29 mouse cellular contexts compared by ENCODE assay signal in the genomic region with DNA sequence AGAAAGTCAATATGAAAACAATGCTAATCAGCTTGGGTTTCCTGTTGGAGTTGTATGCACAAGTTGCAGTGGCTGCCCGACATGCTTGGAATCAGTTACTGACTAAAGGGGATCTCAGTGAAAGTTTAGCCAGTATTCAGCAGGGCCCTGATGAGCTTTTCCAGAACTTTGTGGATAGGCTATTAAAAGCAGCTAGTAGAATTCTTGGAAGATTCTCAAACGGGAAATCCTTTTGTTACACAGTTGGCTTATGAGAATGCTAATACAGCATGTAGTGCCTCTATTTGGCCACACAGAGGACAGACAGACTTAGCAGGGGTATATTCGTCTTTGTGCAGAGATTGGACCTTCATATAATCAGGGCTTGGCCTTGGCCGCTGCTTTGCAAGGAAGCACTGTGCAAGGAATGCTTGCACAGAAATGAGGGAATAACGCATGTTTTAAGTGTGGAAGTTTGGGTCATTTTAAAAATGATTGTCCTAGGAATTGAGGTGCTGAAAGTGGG.
DNase-seq lines count a peak whose midpoint lies in the region; ATAC-seq lines count a peak whose summit lies in the region.
"Had no signal": no experiment of that assay in that cellular context is flagged by ENCODE, and none has a peak within 500 bp of the region (broad histone marks: within the 10 kb centered on the region; RNA-seq: fewer than 3 reads in every experiment).

No protein-coding gene starts in this region.

- H3K27me3 ChIP-seq in heart, embryonic 15.5 days = no peaks in the 10 kb centered on the region
- no peaks in the 10 kb centered on the region for H3K27me3 ChIP-seq in stomach, embryonic 16.5 days (ENCODE audit: control insufficient read depth, insufficient read depth, low read length)
- H3K27me3 ChIP-seq: embryonic facial prominence, embryonic 13.5 days; hindbrain, embryonic 15.5 days; intestine, embryonic 15.5 days; limb, embryonic 12.5 days; megakaryocyte, embryonic 14.5 days; midbrain, embryonic 12.5 days; neural tube, embryonic 12.5 days had no signal

- no peak overlapping the region for H3K9ac ChIP-seq in heart, embryonic 15.5 days
- no peak overlapping the region for H3K9ac ChIP-seq in stomach, embryonic 16.5 days (ENCODE audit: low read length)
- H3K9ac ChIP-seq: embryonic facial prominence, embryonic 13.5 days; hindbrain, embryonic 15.5 days; intestine, embryonic 15.5 days; limb, embryonic 12.5 days; midbrain, embryonic 12.5 days; neural tube, embryonic 12.5 days had no signal

- intact Hi-C loops in gastrocnemius, postnatal 14 days (cut with DNase I; ENCODE audit: low total_unique reads) = no loop called here

- no peak overlapping the region for H3K27ac ChIP-seq in heart, embryonic 15.5 days
- H3K27ac ChIP-seq in stomach, embryonic 16.5 days (ENCODE audit: low read length) = no peak overlapping the region
- H3K27ac ChIP-seq: embryonic facial prominence, embryonic 13.5 days; hindbrain, embryonic 10.5 days; hindbrain, embryonic 15.5 days; intestine, embryonic 15.5 days; limb, embryonic 12.5 days; midbrain, embryonic 12.5 days; neural tube, embryonic 12.5 days had no signal

- 0 out of 2 replicates have a peak, but pooled peaks have one; percentile 31 for ATAC-seq in heart, embryonic 15.5 days (replicated peaks; ENCODE audit: insufficient number of reproducible peaks, insufficient read depth, low FRiP score, low read depth)
- ATAC-seq in stomach, embryonic 16.5 days (ENCODE audit: insufficient read depth, low FRiP score) = peak; percentile 69; the same call in 1 of the 2 replicates
- ATAC-seq: CD4-positive, CD25-positive, alpha-beta regulatory T cell, adult 4 months; forebrain, embryonic 16.5 days; intestine, embryonic 15.5 days had no signal

- peak; percentile 14 for DNase-seq in gastrocnemius, postnatal 14 days
- no peak for DNase-seq in gastrocnemius, adult 8-10 months (ENCODE audit: low spot score in 2 of 2)
- DNase-seq in heart, postnatal 4 days = no peak
- DNase-seq in kidney, adult 9 months = peak; percentile 0
- no peak for DNase-seq in kidney, adult 18-20 months
- no peak for DNase-seq in urinary bladder, postnatal 10 days (ENCODE audit: low spot score)
- DNase-seq: adrenal gland, postnatal 14 days; cerebellum, adult 11 months; cerebellum, adult 9-11 months; embryo, embryonic 11 days; kidney, postnatal 14 days; lung, postnatal 4 days; right cerebral cortex, adult 18-20 months; thymus, postnatal 4 days had no signal

- WGBS in heart, embryonic 15.5 days = 60% methylated on average over 5 of the region's 5 CpGs
- 58% methylated on average over 5 of the region's 5 CpGs for WGBS in stomach, embryonic 16.5 days

- H3K4me2 ChIP-seq in heart, embryonic 15.5 days = no peak overlapping the region
- H3K4me2 ChIP-seq in stomach, embryonic 16.5 days (ENCODE audit: low read depth, low read length) = no peak overlapping the region
- H3K4me2 ChIP-seq: embryonic facial prominence, embryonic 13.5 days; hindbrain, embryonic 15.5 days; intestine, embryonic 15.5 days; limb, embryonic 12.5 days; liver, embryonic 11.5 days; midbrain, embryonic 12.5 days; neural tube, embryonic 12.5 days had no signal

- no peak overlapping the region for H3K4me3 ChIP-seq in heart, embryonic 15.5 days
- H3K4me3 ChIP-seq in stomach, embryonic 16.5 days (replicated peaks; ENCODE audit: low read length) = no peak overlapping the region
- H3K4me3 ChIP-seq: embryonic facial prominence, embryonic 13.5 days; erythroblast, embryonic 14.5 days; hindbrain, embryonic 10.5 days; hindbrain, embryonic 15.5 days; intestine, embryonic 15.5 days; limb, embryonic 12.5 days; megakaryocyte, embryonic 14.5 days; midbrain, embryonic 12.5 days; myocyte; neural tube, embryonic 12.5 days had no signal

- H3K4me1 ChIP-seq in heart, embryonic 15.5 days (replicated peaks) = no peaks in the 10 kb centered on the region
- H3K4me1 ChIP-seq in stomach, embryonic 16.5 days (ENCODE audit: control insufficient read depth, insufficient read depth, low read length) = no peaks in the 10 kb centered on the region
- H3K4me1 ChIP-seq: embryonic facial prominence, embryonic 13.5 days; hindbrain, embryonic 10.5 days; hindbrain, embryonic 15.5 days; intestine, embryonic 15.5 days; limb, embryonic 12.5 days; megakaryocyte, embryonic 14.5 days; midbrain, embryonic 12.5 days; neural tube, embryonic 12.5 days had no signal

- no peaks in the 10 kb centered on the region for H3K36me3 ChIP-seq in heart, embryonic 15.5 days
- H3K36me3 ChIP-seq in stomach, embryonic 16.5 days (ENCODE audit: control insufficient read depth, insufficient read depth, low read length) = no peaks in the 10 kb centered on the region
- H3K36me3 ChIP-seq: embryonic facial prominence, embryonic 13.5 days; hindbrain, embryonic 10.5 days; hindbrain, embryonic 15.5 days; intestine, embryonic 15.5 days; limb, embryonic 12.5 days; midbrain, embryonic 12.5 days; neural tube, embryonic 12.5 days had no signal

- H3K9me3 ChIP-seq in heart, embryonic 15.5 days (replicated peaks) = no peaks in the 10 kb centered on the region
- no peaks in the 10 kb centered on the region for H3K9me3 ChIP-seq in stomach, embryonic 16.5 days (replicated peaks; ENCODE audit: control insufficient read depth, low read length)
- H3K9me3 ChIP-seq: embryonic facial prominence, embryonic 13.5 days; hindbrain, embryonic 10.5 days; hindbrain, embryonic 15.5 days; intestine, embryonic 15.5 days; limb, embryonic 12.5 days; megakaryocyte, embryonic 14.5 days; midbrain, embryonic 12.5 days; neural tube, embryonic 12.5 days had no signal

Comparison
In these comparisons a context has a peak if more than half of its experiments do, and no peak if none do; other contexts are left out.
1. DNase-seq: peak in gastrocnemius, postnatal 14 days (single experiment) and kidney, adult 9 months (single experiment); none in gastrocnemius, adult 8-10 months (0 of 2), heart, postnatal 4 days (single experiment), kidney, adult 18-20 months (single experiment) and urinary bladder, postnatal 10 days (single experiment).